Mouse (Mus musculus) liver, embryonic 12.5 days (tissue): ENCODE results near the gene 4930412O13Rik. TPM values are rescaled to one million over a fixed set of nuclear protein-coding genes. Genes with fewer than 3 reads are reported as not detected.

Experiments
- ATAC-seq: fragments of 200-750 bp; cut with Nextera tagmentation; 2 replicates; pipeline ENCODE4 v1.8.0; 2017; ENCODE audit warnings: moderate number of reproducible peaks, mild to moderate bottlenecking, moderate library complexity
- H3K27ac ChIP-seq: fragments of 300-500 bp; sonication (generic); 2 replicates; pipeline ENCODE4 v1.5.1; 2016; ENCODE audit warnings: mild to moderate bottlenecking
- H3K27me3 ChIP-seq: fragments of 300-500 bp; sonication (generic); replicated peaks from 2 replicates; pipeline ENCODE4 v1.6.1; 2016; ENCODE audit warnings: mild to moderate bottlenecking, moderate library complexity
- H3K36me3 ChIP-seq: fragments of 300-500 bp; sonication (generic); 2 replicates; pipeline ENCODE4 v1.6.1; 2016; ENCODE audit warnings: mild to moderate bottlenecking, moderate library complexity
- H3K4me1 ChIP-seq: fragments of 300-500 bp; sonication (generic); 2 replicates; pipeline ENCODE4 v1.6.1; 2016
- H3K4me2 ChIP-seq: fragments of 300-500 bp; sonication (generic); 2 replicates; pipeline ENCODE4 v1.6.1; 2016; ENCODE audit warnings: mild to moderate bottlenecking, moderate library complexity
- H3K4me3 ChIP-seq: fragments of 300-500 bp; sonication (generic); 2 replicates; pipeline ENCODE4 v1.5.1; 2016; ENCODE audit warnings: mild to moderate bottlenecking, moderate library complexity
- H3K9ac ChIP-seq: fragments of 300-500 bp; sonication (generic); 2 replicates; pipeline ENCODE4 v1.6.1; 2016; ENCODE audit warnings: mild to moderate bottlenecking, moderate library complexity
- H3K9me3 ChIP-seq: fragments of 300-500 bp; sonication (generic); replicated peaks from 2 replicates; pipeline ENCODE4 v1.6.1; 2016; ENCODE audit warnings: mild to moderate bottlenecking, moderate library complexity
- WGBS: fragments of 180-500 bp; shearing (Covaris S2); methylation state at CpG from one replicate; pipeline ENCODE4 v1.1.7; 2016; ENCODE audit not compliant: insufficient replicate concordance; 5-methylcytosine and 5-hydroxymethylcytosine counted together
- polyA plus RNA-seq: library from polyadenylated mRNA; unstranded; fragments of >200 nt; fragmentation: Nextera tagmentation; extraction: Ambion mirVana; gene quantifications from 2 replicates; pipeline ENCODE4 v1.2.1, GENCODE M21; 2016

4930412O13Rik gene
- polyA plus RNA-seq: not detected in 2 replicates

- H3K4me1 ChIP-seq: peaks cover 31% of the 10 kb centered on the region; the same call in 1 of the 2 replicates
- 0 out of 2 replicates have a peak within 1 kb of the TSS, but pooled peaks have one; percentile 7 for H3K9ac ChIP-seq
- H3K4me3 ChIP-seq: peak within 1 kb of the TSS; percentile 37
- H3K9me3 ChIP-seq: no peaks in the 10 kb centered on the region
- 6% methylated on average over 30 of the region's 35 CpGs for WGBS
- H3K27me3 ChIP-seq: peaks cover 100% of the 10 kb centered on the region
- H3K27ac ChIP-seq: no peak within 1 kb of the TSS
- no peaks in the 10 kb centered on the region for H3K36me3 ChIP-seq
- H3K4me2 ChIP-seq: peak within 1 kb of the TSS; percentile 85
- no peak for ATAC-seq
These were observed at the start of gene 4930412O13Rik for GRCm38 (mm10) chr2:9881051-9881591. 4930412O13Rik (plus strand) TSS chr2:9881252.

- Histone ChIP-seq H3K4me2 (no peak overlapping the region), H3K9me3 (no peaks in the 10 kb centered on the region), H3K27me3 (no peaks in the 10 kb centered on the region), H3K4me3 (no peak overlapping the region), H3K36me3 (no peaks in the 10 kb centered on the region), H3K9ac (no peak overlapping the region), H3K27ac (no peak overlapping the region), H3K4me1 (no peaks in the 10 kb centered on the region)
- ATAC-seq: no peak
- WGBS: 62% methylated on average over 7 of the region's 7 CpGs
These were observed 47.3 kb upstream of the 4930412O13Rik start for GRCm38 (mm10) chr2:9833712-9834111.

- no peaks in the 10 kb centered on the region for H3K9me3 ChIP-seq
- no peaks in the 10 kb centered on the region for H3K27me3 ChIP-seq
- no peak overlapping the region for H3K4me3 ChIP-seq
- ATAC-seq: no peak
- no peak overlapping the region for H3K27ac ChIP-seq
- 68% methylated on average over 7 of the region's 7 CpGs for WGBS
- H3K36me3 ChIP-seq: no peaks in the 10 kb centered on the region
- no peak overlapping the region for H3K4me2 ChIP-seq
- no peaks in the 10 kb centered on the region for H3K4me1 ChIP-seq
- no peak overlapping the region for H3K9ac ChIP-seq
These were observed 45.9 kb upstream of the 4930412O13Rik start for GRCm38 (mm10) chr2:9835195-9835594.

GRCm38 (mm10) chr2:9852851-9853576 lies 28.0 kb upstream of the 4930412O13Rik start:
- H3K4me1 ChIP-seq: no peaks in the 10 kb centered on the region
- H3K27ac ChIP-seq: no peak overlapping the region
- H3K27me3 ChIP-seq: no peaks in the 10 kb centered on the region
- WGBS: 64% methylated on average over 13 of the region's 13 CpGs
- no peak overlapping the region for H3K4me2 ChIP-seq
- H3K9ac ChIP-seq: no peak overlapping the region
- no peaks in the 10 kb centered on the region for H3K36me3 ChIP-seq
- no peak for ATAC-seq
- H3K9me3 ChIP-seq: no peaks in the 10 kb centered on the region
- H3K4me3 ChIP-seq: no peak overlapping the region

- no peak overlapping the region for H3K27ac ChIP-seq
- H3K9me3 ChIP-seq: no peaks in the 10 kb centered on the region
- H3K27me3 ChIP-seq: no peaks in the 10 kb centered on the region
- no peaks in the 10 kb centered on the region for H3K4me1 ChIP-seq
- H3K4me3 ChIP-seq: no peak overlapping the region
- no peak overlapping the region for H3K9ac ChIP-seq
- H3K36me3 ChIP-seq: no peaks in the 10 kb centered on the region; the same call in 1 of the 2 replicates
- WGBS: 49% methylated on average over 3 of the region's 4 CpGs
- H3K4me2 ChIP-seq: no peak overlapping the region
- no peak for ATAC-seq
These were observed 25.2 kb upstream of the 4930412O13Rik start for GRCm38 (mm10) chr2:9855861-9856260.

- no peaks in the 10 kb centered on the region for H3K9me3 ChIP-seq
- no peak overlapping the region for H3K4me3 ChIP-seq
- WGBS: 47% methylated on average over 5 of the region's 5 CpGs
- H3K27me3 ChIP-seq: no peaks in the 10 kb centered on the region
- H3K27ac ChIP-seq: no peak overlapping the region
- no peaks in the 10 kb centered on the region for H3K4me1 ChIP-seq
- no peak overlapping the region for H3K4me2 ChIP-seq
- H3K9ac ChIP-seq: no peak overlapping the region
- ATAC-seq: no peak
- no peaks in the 10 kb centered on the region; the same call in 1 of the 2 replicates for H3K36me3 ChIP-seq
These were observed 20.4 kb upstream of the 4930412O13Rik start for GRCm38 (mm10) chr2:9860698-9861097.

GRCm38 (mm10) chr2:9867092-9867825 lies 13.8 kb upstream of the 4930412O13Rik start:
- no peak for ATAC-seq
- no peak overlapping the region for H3K27ac ChIP-seq
- H3K4me2 ChIP-seq: no peak overlapping the region
- no peaks in the 10 kb centered on the region for H3K9me3 ChIP-seq
- peaks cover 41% of the 10 kb centered on the region for H3K27me3 ChIP-seq
- no peak overlapping the region for H3K4me3 ChIP-seq
- H3K4me1 ChIP-seq: 0 out of 2 replicates have a peak, but pooled peaks cover 13% of the 10 kb centered on the region
- H3K36me3 ChIP-seq: no peaks in the 10 kb centered on the region
- H3K9ac ChIP-seq: no peak overlapping the region
- WGBS: 36% methylated on average over 12 of the region's 12 CpGs

GRCm38 (mm10) chr2:9871141-9871716 lies 9.8 kb upstream of the 4930412O13Rik start:
- Histone ChIP-seq H3K9ac (no peak overlapping the region), H3K4me2 (no peak overlapping the region), H3K4me1 (0 out of 2 replicates have a peak, but pooled peaks cover 17% of the 10 kb centered on the region), H3K36me3 (no peaks in the 10 kb centered on the region), H3K4me3 (no peak overlapping the region), H3K27me3 (peaks cover 80% of the 10 kb centered on the region), H3K9me3 (no peaks in the 10 kb centered on the region), H3K27ac (no peak overlapping the region)
- WGBS: 10% methylated on average over 4 of the region's 4 CpGs
- ATAC-seq: peak; percentile 44; the same call in 1 of the 2 replicates

GRCm38 (mm10) chr2:9871798-9872197 lies 9.3 kb upstream of the 4930412O13Rik start:
- H3K9ac ChIP-seq: no peak overlapping the region
- ATAC-seq: no peak
- H3K9me3 ChIP-seq: no peaks in the 10 kb centered on the region
- H3K36me3 ChIP-seq: no peaks in the 10 kb centered on the region
- no peak overlapping the region for H3K4me2 ChIP-seq
- peaks cover 86% of the 10 kb centered on the region for H3K27me3 ChIP-seq
- H3K4me1 ChIP-seq: 0 out of 2 replicates have a peak, but pooled peaks cover 17% of the 10 kb centered on the region
- no peak overlapping the region for H3K27ac ChIP-seq
- H3K4me3 ChIP-seq: no peak overlapping the region
- 35% methylated on average over 6 of the region's 6 CpGs for WGBS

- Histone ChIP-seq H3K4me3 (no peak overlapping the region), H3K9ac (no peak overlapping the region), H3K27ac (no peak overlapping the region), H3K4me2 (0 out of 2 replicates have a peak overlapping the region, but pooled peaks have one; percentile 7), H3K36me3 (no peaks in the 10 kb centered on the region), H3K4me1 (0 out of 2 replicates have a peak, but pooled peaks cover 21% of the 10 kb centered on the region), H3K27me3 (peaks cover 93% of the 10 kb centered on the region), H3K9me3 (no peaks in the 10 kb centered on the region)
- WGBS: 19% methylated on average over 12 of the region's 12 CpGs
- ATAC-seq: no peak
These were observed 8.4 kb upstream of the 4930412O13Rik start for GRCm38 (mm10) chr2:9872682-9873081.

GRCm38 (mm10) chr2:9873757-9874156 lies 7.3 kb upstream of the 4930412O13Rik start:
- ATAC-seq: no peak
- H3K4me2 ChIP-seq: no peak overlapping the region
- no peak overlapping the region for H3K4me3 ChIP-seq
- H3K9ac ChIP-seq: no peak overlapping the region
- no peaks in the 10 kb centered on the region for H3K9me3 ChIP-seq
- 30% methylated on average over 2 of the region's 2 CpGs for WGBS
- H3K36me3 ChIP-seq: no peaks in the 10 kb centered on the region
- H3K4me1 ChIP-seq: peaks cover 27% of the 10 kb centered on the region; the same call in 1 of the 2 replicates
- no peak overlapping the region for H3K27ac ChIP-seq
- peaks cover 96% of the 10 kb centered on the region for H3K27me3 ChIP-seq
